Mouse (Mus musculus): ENCODE measurements at regions not wholly inside any gene's neighbourhood (a gene's known extent, or its start where the extent isn't known, plus 50 kb on each side); places are given as distances from the start of the nearest gene placed in this dataset.

- TF ChIP-seq CTCF (IDR thresholded peaks at IDR 0.05; ENCODE audit: borderline replicate concordance, insufficient read depth, low read depth, low read length) (no peak), POLR2A (IDR thresholded peaks at IDR 0.05; ENCODE audit: borderline replicate concordance, insufficient read depth, low read length) (no peak)
Observed at GRCm38 (mm10) chr1:140693482-140693881, 447.5 kb downstream of the Kcnt2 start.
